Mouse (Mus musculus): ENCODE results near the gene Ccdc154.

Ccdc154 gene

DNA sequence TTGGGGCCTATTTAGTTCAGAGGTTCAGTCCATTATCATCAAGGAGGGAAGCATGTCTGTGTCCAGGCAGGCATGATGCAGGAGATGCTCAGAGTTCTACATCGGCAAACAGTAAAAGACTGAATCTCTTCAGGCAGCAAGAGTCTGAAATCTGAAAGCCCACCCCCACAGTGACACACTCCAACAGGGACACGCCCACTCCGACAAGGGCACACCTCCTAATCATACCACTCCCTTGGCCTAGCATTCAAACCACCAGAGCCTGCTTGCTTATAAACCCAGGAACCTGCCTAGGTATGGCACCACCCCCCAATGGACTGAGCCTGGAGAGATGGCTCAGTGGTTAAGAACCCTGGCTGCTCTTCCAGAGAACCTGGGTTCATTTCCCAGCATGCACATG lies 53.2 kb downstream of the Ccdc154 start:
- CTCF ChIA-PET, result no interaction called here
- POLR2A ChIA-PET, result interaction anchor here in 1 of 4 experiments (0.8 to 1.8 kb wide), 3 partner anchors 12 to 57 kb away, joined by 3 to 4 read pairs (median 3); no protein-coding TSS in a partner anchor

DNA sequence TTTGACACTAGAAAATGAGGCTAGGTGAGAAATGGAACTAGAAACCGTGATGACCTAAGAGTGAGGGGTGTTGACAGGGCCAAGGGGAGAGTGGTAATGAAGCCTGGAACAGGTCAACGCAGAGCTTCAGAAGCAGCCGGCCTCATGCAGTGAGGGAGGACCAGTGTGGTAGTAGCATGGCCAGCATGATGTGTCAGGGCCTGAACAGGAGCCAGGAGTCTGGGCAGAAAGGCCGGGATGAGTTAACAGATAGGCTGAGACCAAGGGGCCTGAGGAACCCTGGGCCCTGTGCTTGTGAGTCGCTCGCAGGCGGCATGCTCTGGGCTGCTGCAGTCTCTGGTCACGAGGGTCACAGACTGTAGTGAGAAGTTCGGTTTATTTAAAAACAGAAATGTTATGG lies 56.7 kb downstream of the Ccdc154 start:
- ChIA-PET POLR2A (interaction anchor here in 2 of 4 experiments (1.3 to 1.6 kb wide), 2 partner anchors 9 to 22 kb away, joined by 3 to 4 read pairs; partner anchors contain the start of genes Gnptg (in 1 of the 2) and Tsr3 (in 1 of the 2)), CTCF (no interaction called here)

DNA sequence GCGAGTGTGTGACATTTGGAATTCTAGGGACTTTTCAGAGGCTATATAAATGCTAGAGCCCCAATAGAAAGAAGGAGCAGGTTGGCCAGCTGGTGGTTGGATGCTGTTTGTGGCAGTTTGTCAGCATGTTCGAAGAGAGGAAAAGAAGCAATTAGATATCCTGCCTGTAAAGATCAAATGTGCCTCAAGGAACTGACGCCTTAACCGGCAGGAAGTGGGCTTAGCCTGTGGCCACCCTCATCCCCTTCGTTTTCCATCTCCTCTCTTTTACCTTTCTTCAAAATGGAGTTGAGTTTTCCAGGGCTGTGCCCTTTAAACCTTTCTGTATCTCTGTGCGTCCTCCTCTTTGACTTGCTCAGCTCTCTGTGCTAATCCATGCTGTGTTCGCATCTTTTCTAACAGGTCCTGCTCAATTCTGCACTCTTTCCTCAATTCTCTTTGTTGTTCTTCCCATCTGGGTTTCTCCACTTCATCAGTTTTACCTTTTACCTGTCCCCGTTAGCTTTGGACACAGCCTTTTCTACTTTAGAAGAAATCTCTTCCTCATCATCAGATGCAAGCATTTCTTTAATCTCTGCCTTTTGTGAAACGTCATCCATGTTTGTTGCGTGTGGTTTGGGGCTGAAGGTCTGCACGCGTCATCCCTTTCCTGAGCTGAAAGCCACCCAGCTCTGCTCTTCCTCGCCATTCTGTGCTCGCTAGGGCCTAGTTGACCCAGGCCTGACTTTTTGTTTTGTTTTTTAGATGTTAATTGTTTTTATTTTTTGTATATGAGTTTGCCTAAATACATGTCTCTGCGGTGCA lies 57.4 kb downstream of the Ccdc154 start:
- POLR2A ChIA-PET, result interaction anchor here in 2 of 4 experiments (1.1 to 1.6 kb wide), 4 partner anchors 10 to 45 kb away, joined by 3 to 4 read pairs (median 3); partner anchors contain the start of genes Gnptg (in 1 of the 2) and Tsr3 (in 1 of the 2)
- CTCF ChIA-PET, result no interaction called here

DNA sequence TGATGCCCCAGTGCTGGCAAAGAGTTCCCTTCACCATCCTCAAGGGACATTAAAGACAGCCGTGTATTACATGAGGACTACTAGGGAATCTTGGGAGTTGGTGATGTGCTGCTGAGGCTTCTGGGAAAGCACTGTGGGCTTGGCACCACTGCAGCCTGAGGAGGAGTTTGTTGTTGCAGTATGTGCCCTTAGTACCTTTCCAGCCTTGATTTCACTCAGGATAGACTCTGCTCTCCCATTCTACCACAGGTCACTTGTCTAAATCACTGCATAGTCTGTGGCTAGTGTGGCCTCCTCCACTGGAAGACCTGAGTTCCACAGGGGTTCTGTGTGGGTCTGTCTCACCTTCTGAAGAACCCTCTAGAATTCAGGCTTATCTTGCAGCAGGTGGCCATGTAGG lies 58.5 kb downstream of the Ccdc154 start:
- ChIA-PET POLR2A (interaction anchor here in 2 of 4 experiments (0.8 to 4.2 kb wide), 10 partner anchors 9 to 269 kb away, joined by 3 to 27 read pairs (median 4); partner anchors contain the start of genes Gnptg (in 1 of the 2), Tsr3 (in 1 of the 2) and Ube2i (in 1 of the 2)), CTCF (no interaction called here)

Measured in embryonic stem cell, embryonic (primary cell).